Mouse (Mus musculus) embryonic facial prominence, embryonic 12.5 days (tissue): ENCODE data around the gene Art4. TPM values are rescaled to one million over a fixed set of nuclear protein-coding genes. Genes with fewer than 3 reads are reported as not detected.

Source experiments
- ATAC-seq: fragments of 200-750 bp; cut with Nextera tagmentation; 2 replicates; pipeline ENCODE4 v1.8.0; 2017; ENCODE audit not compliant: insufficient number of reproducible peaks, insufficient read depth, low FRiP score, low TSS enrichment
- H3K27ac ChIP-seq: fragments of 300-500 bp; sonication (generic); 2 replicates; pipeline ENCODE4 v1.5.1; 2016; ENCODE audit warnings: mild to moderate bottlenecking
- H3K27me3 ChIP-seq: fragments of 300-500 bp; sonication (generic); 2 replicates; pipeline ENCODE4 v1.6.1; 2016; ENCODE audit warnings: mild to moderate bottlenecking, moderate library complexity
- H3K36me3 ChIP-seq: fragments of 300-500 bp; sonication (generic); 2 replicates; pipeline ENCODE4 v1.6.1; 2016; ENCODE audit warnings: mild to moderate bottlenecking
- H3K4me1 ChIP-seq: fragments of 300-500 bp; sonication (generic); 2 replicates; pipeline ENCODE4 v1.6.1; 2016
- H3K4me2 ChIP-seq: fragments of 300-500 bp; sonication (generic); replicated peaks from 2 replicates; pipeline ENCODE4 v1.6.1; 2016; ENCODE audit warnings: mild to moderate bottlenecking, moderate library complexity
- H3K4me3 ChIP-seq: fragments of 300-500 bp; sonication (generic); 2 replicates; pipeline ENCODE4 v1.5.1; 2016; ENCODE audit warnings: mild to moderate bottlenecking
- H3K9ac ChIP-seq: fragments of 300-500 bp; sonication (generic); 2 replicates; pipeline ENCODE4 v1.6.1; 2016; ENCODE audit warnings: mild to moderate bottlenecking, moderate library complexity
- H3K9me3 ChIP-seq: fragments of 300-500 bp; sonication (generic); 2 replicates; pipeline ENCODE4 v1.6.1; 2016; ENCODE audit warnings: mild to moderate bottlenecking, moderate library complexity
- WGBS: fragments of 180-500 bp; shearing (Covaris S2); methylation state at CpG from one replicate; pipeline ENCODE4 v1.1.7; 2016; 5-methylcytosine and 5-hydroxymethylcytosine counted together
- polyA plus RNA-seq: library from polyadenylated mRNA; unstranded; fragments of >200 nt; fragmentation: Nextera tagmentation; extraction: Ambion mirVana; gene quantifications from 2 replicates; pipeline ENCODE4 v1.2.1, GENCODE M21; 2016

Gene Art4
- polyA plus RNA-seq = 1.1 and 1.6 TPM in 2 replicates

DNA sequence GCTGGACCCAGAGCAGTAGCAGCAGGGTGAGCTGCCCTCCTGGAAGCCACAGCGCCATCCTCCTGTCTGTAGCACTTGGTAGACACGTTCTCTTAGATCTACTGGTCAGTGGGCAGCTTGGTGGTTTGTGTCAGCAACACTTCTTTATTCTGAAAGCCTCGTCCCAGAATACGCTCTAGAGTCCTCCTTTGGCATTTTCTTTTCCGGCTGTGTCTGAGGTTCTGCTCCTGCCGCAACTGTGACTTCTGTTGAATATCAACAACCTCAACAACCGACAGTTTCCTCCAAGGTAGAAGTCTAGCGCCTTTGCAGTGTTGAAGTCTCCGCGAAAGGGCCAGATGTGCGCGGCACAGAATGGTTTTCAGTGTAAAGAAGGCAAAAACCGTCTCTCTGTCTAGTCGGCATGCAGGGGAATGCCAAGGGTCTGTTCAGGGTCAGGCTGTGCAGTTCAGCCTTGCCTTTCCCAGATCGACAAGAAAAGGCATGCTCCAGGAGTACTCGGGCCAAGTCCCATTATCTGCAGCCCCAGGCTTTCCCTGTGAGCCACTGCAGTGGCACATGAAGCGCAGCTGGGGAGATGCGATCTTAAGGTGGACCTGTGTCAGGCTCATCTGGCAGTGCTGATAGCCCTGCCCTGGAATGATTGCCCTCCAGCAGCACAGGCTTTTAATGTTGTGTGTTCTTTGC is at the start of gene Art4:
Gene Art4 (minus strand): TSS at position 548 of the 687 bp plus-strand sequence.
- Histone ChIP-seq H3K27me3 (no peaks in the 10 kb centered on the region), H3K9ac (no peak within 1 kb of the TSS), H3K9me3 (no peaks in the 10 kb centered on the region), H3K4me3 (no peak within 1 kb of the TSS), H3K4me2 (peak within 1 kb of the TSS; percentile 22), H3K4me1 (peaks cover 29% of the 10 kb centered on the region), H3K36me3 (no peaks in the 10 kb centered on the region), H3K27ac (peak within 1 kb of the TSS; percentile 72)
- WGBS = 50% methylated on average over 18 of the region's 18 CpGs
- no peak for ATAC-seq

DNA sequence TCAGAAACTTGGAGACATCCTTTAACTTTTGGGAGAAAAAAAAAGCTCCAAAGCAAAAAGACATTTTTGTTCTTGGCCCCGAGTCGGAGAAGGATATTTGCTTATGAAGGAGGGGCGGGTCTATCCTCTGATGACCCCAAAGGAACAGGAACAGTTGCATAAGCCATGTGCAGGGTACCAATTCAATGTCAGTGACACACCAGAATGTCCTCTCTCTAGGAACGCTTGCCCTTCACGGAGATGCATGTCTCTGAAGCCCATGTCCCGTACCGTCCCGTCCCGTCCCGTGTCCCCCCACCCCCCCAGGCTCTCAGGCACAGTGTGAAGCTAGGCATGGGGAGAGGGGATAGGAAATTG is 49.4 kb upstream of the Art4 start:
- H3K4me1 ChIP-seq = peaks cover 13% of the 10 kb centered on the region; the same call in 1 of the 2 replicates
- H3K27me3 ChIP-seq = no peaks in the 10 kb centered on the region
- H3K9me3 ChIP-seq = no peaks in the 10 kb centered on the region
- no peak overlapping the region for H3K9ac ChIP-seq
- H3K27ac ChIP-seq = no peak overlapping the region
- no peaks in the 10 kb centered on the region for H3K36me3 ChIP-seq
- no peak overlapping the region for H3K4me2 ChIP-seq
- ATAC-seq = no peak
- H3K4me3 ChIP-seq = no peak overlapping the region
- WGBS = 49% methylated on average over 10 of the region's 10 CpGs

DNA sequence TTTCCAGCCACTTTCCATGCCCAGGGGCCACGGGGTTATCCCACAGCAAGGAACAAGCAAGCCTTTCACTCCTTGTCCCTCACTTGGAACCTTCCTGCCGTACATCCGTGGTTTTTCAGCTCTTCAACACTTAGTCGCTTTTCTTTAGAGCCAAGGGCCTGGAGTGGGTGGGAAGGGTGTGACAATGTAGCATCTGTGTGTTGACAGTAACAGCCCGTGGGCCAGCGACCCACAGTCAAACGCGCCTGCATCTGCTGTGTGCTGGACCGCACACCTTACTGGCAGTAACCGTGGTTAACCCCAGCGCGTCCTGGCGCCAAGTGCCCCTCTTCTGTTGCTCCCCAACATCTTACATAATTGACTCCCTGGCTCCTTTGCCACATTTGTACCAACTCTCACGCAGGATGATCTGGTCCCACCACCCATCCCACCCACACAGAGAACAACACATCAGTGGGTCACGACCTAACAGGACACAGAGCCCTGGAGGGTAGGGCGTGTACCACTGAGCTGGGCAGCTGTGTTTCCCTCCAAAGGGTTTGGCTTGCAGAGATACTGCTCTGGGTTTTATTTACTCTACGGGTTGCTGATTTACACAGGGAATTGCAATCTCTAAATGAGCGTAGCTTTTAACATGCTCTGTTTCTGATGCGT is 48.9 kb upstream of the Art4 start:
- Histone ChIP-seq H3K27ac (no peak overlapping the region), H3K9ac (no peak overlapping the region), H3K4me2 (no peak overlapping the region), H3K9me3 (no peaks in the 10 kb centered on the region), H3K27me3 (no peaks in the 10 kb centered on the region), H3K4me3 (no peak overlapping the region), H3K4me1 (peaks cover 13% of the 10 kb centered on the region; the same call in 1 of the 2 replicates), H3K36me3 (no peaks in the 10 kb centered on the region)
- no peak for ATAC-seq
- WGBS = 60% methylated on average over 19 of the region's 19 CpGs

DNA sequence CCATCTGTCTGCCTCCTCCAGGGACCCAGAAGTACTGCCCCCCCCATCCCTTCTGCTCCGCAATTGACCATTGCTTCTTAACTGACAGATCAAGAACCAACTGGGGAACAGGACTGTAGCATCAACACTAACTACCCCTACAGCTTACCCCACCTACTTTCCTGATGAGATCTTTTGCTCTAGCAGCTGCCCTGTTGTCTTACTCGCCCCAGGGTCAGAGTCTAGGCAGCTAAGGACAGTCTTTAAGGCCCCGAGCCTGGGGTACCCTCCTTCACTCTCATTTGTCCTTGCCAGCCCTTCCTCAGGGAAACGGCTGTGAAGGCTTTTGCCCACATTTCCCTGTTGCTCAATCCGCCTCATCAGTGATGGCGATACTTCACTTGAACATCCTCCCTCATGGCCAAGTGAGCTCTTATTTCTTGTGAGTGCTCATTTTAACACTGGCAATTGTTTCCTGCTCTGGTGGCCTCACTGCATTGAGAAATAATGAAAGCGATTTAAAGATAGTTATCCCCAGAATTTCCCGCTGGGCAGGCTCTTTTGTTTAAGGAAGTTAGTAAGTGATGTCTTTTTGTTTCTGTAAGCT is 46.4 kb upstream of the Art4 start:
- no peak overlapping the region for H3K27ac ChIP-seq
- H3K4me1 ChIP-seq = 0 out of 2 replicates have a peak, but pooled peaks cover 6% of the 10 kb centered on the region
- no peaks in the 10 kb centered on the region for H3K36me3 ChIP-seq
- no peaks in the 10 kb centered on the region for H3K27me3 ChIP-seq
- H3K4me3 ChIP-seq = no peak overlapping the region
- H3K9me3 ChIP-seq = no peaks in the 10 kb centered on the region
- H3K4me2 ChIP-seq = no peak overlapping the region
- 70% methylated on average over 8 of the region's 8 CpGs for WGBS
- no peak for ATAC-seq
- H3K9ac ChIP-seq = no peak overlapping the region

DNA sequence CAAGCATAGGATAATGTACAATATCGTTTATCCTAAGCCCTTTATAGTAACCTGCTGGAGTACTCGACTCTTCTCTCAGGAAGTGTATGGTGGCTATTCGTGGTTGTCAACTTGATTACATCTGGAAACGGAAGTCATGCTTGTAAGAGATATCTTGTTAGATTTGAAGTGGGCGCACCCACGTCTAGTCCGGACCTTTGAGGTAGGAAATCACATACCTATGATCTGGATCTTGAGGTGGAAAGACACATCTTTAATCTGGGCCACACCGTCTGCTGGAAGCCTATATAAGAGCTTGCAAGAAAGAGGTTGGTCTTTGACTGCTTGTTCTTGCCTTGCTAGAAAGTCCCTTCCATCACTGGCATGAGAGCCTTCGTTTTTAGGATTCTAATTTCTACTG is 45.0 kb upstream of the Art4 start:
- Histone ChIP-seq H3K27me3 (no peaks in the 10 kb centered on the region), H3K4me3 (no peak overlapping the region), H3K27ac (no peak overlapping the region), H3K4me2 (no peak overlapping the region), H3K36me3 (no peaks in the 10 kb centered on the region), H3K9me3 (no peaks in the 10 kb centered on the region), H3K4me1 (0 out of 2 replicates have a peak, but pooled peaks cover 6% of the 10 kb centered on the region), H3K9ac (no peak overlapping the region)
- WGBS = 86% methylated on average over 9 of the region's 9 CpGs
- ATAC-seq = no peak

DNA sequence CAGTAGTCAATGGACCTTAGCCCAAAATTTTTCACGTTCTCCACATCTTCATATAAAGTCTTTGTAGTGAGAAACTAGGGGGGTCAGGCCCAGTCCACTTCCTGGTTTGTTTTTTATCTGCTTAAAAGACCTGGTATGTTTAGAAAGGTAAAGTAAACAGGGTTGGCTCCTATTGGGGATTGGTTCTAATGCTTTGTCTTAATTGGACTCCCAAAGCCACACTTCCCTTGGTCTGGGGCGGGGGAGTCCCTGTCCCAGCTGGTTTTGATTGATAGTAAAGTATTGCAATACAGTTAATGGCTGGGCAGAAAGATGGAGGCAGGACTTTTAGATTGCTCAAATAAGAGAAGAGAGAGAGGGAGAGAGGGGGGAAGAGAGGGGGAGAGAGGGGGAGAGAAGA is 43.5 kb upstream of the Art4 start:
- Histone ChIP-seq H3K9me3 (no peaks in the 10 kb centered on the region), H3K4me1 (no peaks in the 10 kb centered on the region), H3K4me2 (no peak overlapping the region), H3K9ac (no peak overlapping the region), H3K36me3 (no peaks in the 10 kb centered on the region), H3K27ac (no peak overlapping the region), H3K27me3 (no peaks in the 10 kb centered on the region), H3K4me3 (no peak overlapping the region)
- 61% methylated on average over 2 of the region's 2 CpGs for WGBS
- no peak for ATAC-seq

DNA sequence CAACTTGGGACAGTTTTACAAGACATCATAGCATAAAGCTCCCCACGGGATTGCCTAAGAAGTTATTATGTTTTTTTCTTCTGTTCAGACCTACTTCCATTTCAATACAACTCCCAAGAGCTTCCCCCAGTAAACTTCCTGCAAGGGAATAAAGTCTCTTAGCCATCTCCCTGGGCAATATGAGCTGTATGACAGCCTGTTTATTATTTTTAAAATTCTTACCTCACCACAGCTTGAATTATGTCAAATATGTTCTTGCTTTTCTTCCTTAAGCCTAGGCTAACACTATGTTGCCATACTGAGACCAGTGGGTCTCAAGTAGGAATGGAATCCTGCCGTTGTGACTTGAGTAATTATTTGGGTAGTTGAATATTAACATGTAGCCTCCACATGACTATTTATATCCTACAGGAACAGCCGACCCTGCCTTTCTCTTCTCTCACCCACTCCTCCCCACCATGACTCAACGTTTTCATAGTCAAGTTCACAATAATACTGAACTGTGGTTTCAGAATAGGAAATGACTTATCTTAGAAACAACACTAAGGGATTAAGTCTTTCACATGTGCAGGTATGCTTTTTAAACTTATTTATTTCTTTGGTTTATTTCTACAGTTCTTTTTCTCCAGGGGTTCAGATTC is 43.0 kb upstream of the Art4 start:
- no peaks in the 10 kb centered on the region for H3K9me3 ChIP-seq
- no peak for ATAC-seq
- no peak overlapping the region for H3K4me2 ChIP-seq
- H3K4me3 ChIP-seq = no peak overlapping the region
- no peaks in the 10 kb centered on the region for H3K36me3 ChIP-seq
- H3K9ac ChIP-seq = no peak overlapping the region
- WGBS = 64% methylated on average over 4 of the region's 4 CpGs
- no peaks in the 10 kb centered on the region for H3K4me1 ChIP-seq
- no peaks in the 10 kb centered on the region for H3K27me3 ChIP-seq
- no peak overlapping the region for H3K27ac ChIP-seq

DNA sequence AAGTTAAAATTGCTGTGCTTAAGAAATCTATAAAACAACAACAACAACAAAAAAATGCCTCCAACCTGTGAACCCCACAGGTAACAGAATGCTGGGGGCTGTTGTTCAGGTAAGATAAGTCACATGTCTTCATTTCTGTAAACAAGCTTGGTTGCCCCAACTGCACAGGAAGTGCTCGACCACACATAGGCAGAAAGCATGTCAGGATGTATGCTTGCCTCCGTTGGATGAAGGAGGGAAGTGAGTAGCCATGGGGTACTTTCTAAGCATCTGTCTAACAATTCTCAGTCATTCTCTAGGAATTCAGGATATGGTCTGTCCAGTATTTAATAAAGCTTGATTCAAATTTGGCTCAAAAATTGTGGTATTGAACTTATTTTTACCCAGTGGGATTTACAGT is 41.4 kb upstream of the Art4 start:
- Histone ChIP-seq H3K4me3 (no peak overlapping the region), H3K36me3 (no peaks in the 10 kb centered on the region), H3K4me1 (0 out of 2 replicates have a peak, but pooled peaks cover 4% of the 10 kb centered on the region), H3K9ac (no peak overlapping the region), H3K27ac (no peak overlapping the region), H3K27me3 (no peaks in the 10 kb centered on the region), H3K4me2 (no peak overlapping the region), H3K9me3 (no peaks in the 10 kb centered on the region)
- WGBS = 81% methylated on average over 2 of the region's 2 CpGs
- ATAC-seq = no peak

DNA sequence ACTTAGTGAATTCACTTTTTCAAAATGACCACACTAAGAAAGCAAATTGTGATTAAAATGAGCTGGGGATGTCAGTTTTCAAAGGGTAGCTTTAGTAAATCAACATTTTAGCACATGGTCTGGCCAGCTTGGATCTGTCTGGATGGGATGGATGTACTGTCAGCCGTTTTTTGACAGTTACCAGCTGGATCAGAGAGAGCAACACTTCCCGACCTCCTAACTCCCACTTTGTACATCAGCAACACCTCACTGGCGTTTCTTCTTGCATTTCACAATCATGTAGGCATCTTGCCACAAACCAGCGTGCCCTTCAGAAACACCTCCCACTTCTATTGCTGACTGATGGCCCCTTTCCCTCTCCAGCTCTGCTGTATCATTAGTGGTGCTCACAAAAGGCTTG is 40.7 kb upstream of the Art4 start:
- Histone ChIP-seq H3K4me1 (0 out of 2 replicates have a peak, but pooled peaks cover 4% of the 10 kb centered on the region), H3K36me3 (no peaks in the 10 kb centered on the region), H3K4me2 (no peak overlapping the region), H3K9ac (no peak overlapping the region), H3K9me3 (no peaks in the 10 kb centered on the region), H3K27ac (no peak overlapping the region), H3K27me3 (no peaks in the 10 kb centered on the region), H3K4me3 (no peak overlapping the region)
- 69% methylated on average over 4 of the region's 4 CpGs for WGBS
- no peak for ATAC-seq

DNA sequence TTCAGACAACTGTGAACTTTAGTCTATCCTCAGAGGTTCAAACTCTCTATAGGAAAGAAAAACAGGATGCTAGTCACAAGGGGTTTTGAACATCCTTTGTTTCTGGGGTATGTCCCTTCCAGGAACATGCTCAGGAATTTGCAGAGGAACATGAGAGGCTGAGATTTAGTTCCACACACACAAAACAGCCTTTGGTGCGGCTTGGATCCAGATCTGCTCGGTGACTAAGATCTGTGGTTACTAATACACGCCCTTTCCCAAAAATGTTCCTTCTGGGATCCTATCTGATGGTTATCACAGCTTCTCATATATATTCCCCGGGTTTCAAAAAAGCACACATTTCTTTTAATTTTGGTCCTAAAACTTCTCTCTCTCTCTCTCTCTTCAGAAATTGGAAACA is 40.3 kb upstream of the Art4 start:
- Histone ChIP-seq H3K4me1 (0 out of 2 replicates have a peak, but pooled peaks cover 4% of the 10 kb centered on the region), H3K27ac (no peak overlapping the region), H3K9ac (no peak overlapping the region), H3K27me3 (no peaks in the 10 kb centered on the region), H3K4me3 (no peak overlapping the region), H3K36me3 (no peaks in the 10 kb centered on the region), H3K9me3 (no peaks in the 10 kb centered on the region), H3K4me2 (no peak overlapping the region)
- 67% methylated on average over 4 of the region's 4 CpGs for WGBS
- no peak for ATAC-seq

DNA sequence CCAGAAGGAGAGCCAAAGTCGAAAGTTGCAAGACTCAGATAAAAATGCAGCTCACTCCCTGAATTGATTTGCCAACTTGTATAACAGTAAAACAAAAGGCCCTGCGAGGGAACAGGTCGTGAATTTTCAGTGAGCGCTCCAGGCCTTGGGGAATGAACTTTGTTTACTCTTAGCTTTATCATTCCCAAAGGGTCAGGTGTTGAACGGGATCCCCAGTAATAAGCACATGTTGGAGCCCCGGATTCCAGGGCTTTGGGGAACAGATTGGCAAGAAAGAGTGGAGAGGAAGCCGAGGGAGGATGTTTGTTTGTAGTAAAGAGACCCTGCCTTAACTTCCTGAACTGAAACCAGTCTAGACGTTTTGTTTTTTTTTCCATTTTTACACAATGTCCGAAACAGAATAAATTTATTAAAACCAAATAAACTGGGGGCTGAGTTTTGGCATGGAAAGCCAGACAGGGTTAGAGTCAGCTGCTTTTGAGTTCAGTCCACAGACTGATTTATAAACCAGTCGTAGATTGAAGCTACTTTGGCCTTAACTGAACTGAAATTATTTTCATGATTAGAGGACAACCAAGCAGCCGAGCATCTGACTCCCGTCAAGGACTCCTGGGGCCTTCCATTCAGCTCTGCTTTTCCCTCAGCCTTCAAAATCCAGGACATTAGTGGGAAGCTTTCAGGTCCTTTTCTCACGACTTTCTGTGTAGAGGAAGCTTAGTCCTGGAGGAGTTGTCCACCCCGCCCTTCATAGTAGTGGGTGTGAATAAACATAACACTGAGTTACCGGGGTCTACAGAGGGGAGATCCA is 37.2 kb upstream of the Art4 start:
- Histone ChIP-seq H3K27ac (no peak overlapping the region), H3K4me3 (no peak overlapping the region), H3K4me2 (no peak overlapping the region), H3K27me3 (no peaks in the 10 kb centered on the region), H3K4me1 (0 out of 2 replicates have a peak, but pooled peaks cover 4% of the 10 kb centered on the region), H3K9me3 (no peaks in the 10 kb centered on the region), H3K36me3 (no peaks in the 10 kb centered on the region), H3K9ac (no peak overlapping the region)
- ATAC-seq = no peak
- 54% methylated on average over 15 of the region's 15 CpGs for WGBS
